26 mouse cellular contexts compared by ENCODE assay signal in genomic region chr13:38513921-38514320, GRCm38 (mm10). TPM values are rescaled to one million over a fixed set of nuclear protein-coding genes. Genes with fewer than 3 reads are reported as not detected.
DNase-seq lines count a peak whose midpoint lies in the region; ATAC-seq lines count a peak whose summit lies in the region.
"Had no signal": no experiment of that assay in that cellular context is flagged by ENCODE, and none has a peak within 500 bp of the region (broad histone marks: within the 10 kb centered on the region; RNA-seq: fewer than 3 reads in every experiment).

No protein-coding gene starts in this region.

- no peak overlapping the region for H3K9ac ChIP-seq in midbrain, embryonic 14.5 days (replicated peaks; ENCODE audit: low read length)
- H3K9ac ChIP-seq: embryonic facial prominence, embryonic 12.5 days; embryonic facial prominence, embryonic 15.5 days; heart, embryonic 13.5 days; hindbrain, embryonic 14.5 days had no signal

- H3K27ac ChIP-seq in midbrain, embryonic 14.5 days (replicated peaks; ENCODE audit: low read depth, low read length), result no peak overlapping the region
- H3K27ac ChIP-seq: embryonic facial prominence, embryonic 12.5 days; embryonic facial prominence, embryonic 15.5 days; heart, adult 2 months; heart, embryonic 10.5 days; heart, embryonic 13.5 days; hindbrain, embryonic 14.5 days; hindbrain, postnatal 0 days had no signal

- no peaks in the 10 kb centered on the region for H3K27me3 ChIP-seq in midbrain, embryonic 14.5 days (ENCODE audit: control insufficient read depth, insufficient read depth, low read length)
- H3K27me3 ChIP-seq: CH12.LX; embryonic facial prominence, embryonic 12.5 days; embryonic facial prominence, embryonic 15.5 days; heart, embryonic 13.5 days; Patski had no signal

- peak; percentile 83 for DNase-seq in adrenal gland, adult 2 months
- no peak for DNase-seq in adrenal gland, adult 18-20 months (ENCODE audit: low spot score in 2 of 2)
- peak; percentile 74 for DNase-seq in adrenal gland, adult 8-10 months
- DNase-seq in adrenal gland, postnatal 14 days, result peak; percentile 81
- no peak for DNase-seq in midbrain, embryonic 14.5 days
- no peak for DNase-seq in right cerebral cortex, postnatal 14 days
- DNase-seq: B cell, adult 2 months; cerebellum, adult 11 months; cerebellum, adult 9-11 months; gastrocnemius, postnatal 25 days; heart, adult 2 months; heart, postnatal 14 days; heart, postnatal 4 days; kidney, adult 2 months had no signal

- 97% methylated on average over 7 of the region's 7 CpGs for WGBS in midbrain, embryonic 14.5 days

- no peaks in the 10 kb centered on the region for H3K4me1 ChIP-seq in midbrain, embryonic 14.5 days (ENCODE audit: control insufficient read depth, insufficient read depth, low read length)
- H3K4me1 ChIP-seq: embryonic facial prominence, embryonic 12.5 days; embryonic facial prominence, embryonic 15.5 days; heart, embryonic 10.5 days; heart, embryonic 13.5 days had no signal

- H3K4me2 ChIP-seq in midbrain, embryonic 14.5 days (ENCODE audit: low read length), result no peak overlapping the region
- H3K4me2 ChIP-seq: embryonic facial prominence, embryonic 12.5 days; embryonic facial prominence, embryonic 15.5 days; heart, embryonic 13.5 days; hindbrain, embryonic 14.5 days had no signal

- no peak overlapping the region for H3K4me3 ChIP-seq in midbrain, embryonic 14.5 days (replicated peaks; ENCODE audit: low read depth, low read length)
- H3K4me3 ChIP-seq: embryonic facial prominence, embryonic 12.5 days; embryonic facial prominence, embryonic 15.5 days; heart, adult 2 months; heart, embryonic 10.5 days; heart, embryonic 13.5 days had no signal

- peaks cover 53% of the 10 kb centered on the region for H3K36me3 ChIP-seq in midbrain, embryonic 14.5 days (ENCODE audit: control insufficient read depth, insufficient read depth, low read length)

- H3K9me3 ChIP-seq in midbrain, embryonic 14.5 days (ENCODE audit: control insufficient read depth, low read length), result no peaks in the 10 kb centered on the region
- H3K9me3 ChIP-seq: embryonic facial prominence, embryonic 12.5 days; embryonic facial prominence, embryonic 15.5 days; G1E; heart, embryonic 10.5 days; heart, embryonic 13.5 days had no signal

- no peak for ATAC-seq in midbrain, embryonic 14.5 days (ENCODE audit: low FRiP score, low TSS enrichment)
- ATAC-seq: forebrain, embryonic 14.5 days; hindbrain, postnatal 0 days; inflammation-experienced regulatory T-cells, adult 6 months; intestine, postnatal 0 days; Patski had no signal

RNA-seq across cellular contexts. Expression of gene Txndc5, which starts 14.7 kb away (rescaled TPM):
- total RNA-seq in adrenal gland, adult 2 months (2021), result 100 to 1,000 TPM; 150 to 169 TPM
- 299 and 338 TPM in 2 replicates for polyA plus RNA-seq in adrenal gland, adult 2 months (2012; rRNA removed)
- total RNA-seq in adrenal gland, adult 18-20 months (2021), result 100 to 1,000 TPM; 106 to 177 TPM
- total RNA-seq in adrenal gland, adult 8-10 months (2022), result 100 to 1,000 TPM; 177 to 226 (median 199) TPM
- 124 and 125 TPM in 2 replicates for total RNA-seq in adrenal gland, postnatal 14 days (2021)
- polyA plus RNA-seq in midbrain, embryonic 14.5 days (2014; fragmentation: Nextera tagmentation; extraction: Ambion mirVana), result 56.4 and 81.9 TPM in 2 replicates

Comparison
In these comparisons a context has a peak if more than half of its experiments do, and no peak if none do; other contexts are left out.
1. DNase-seq: peak in adrenal gland, adult 2 months (single experiment), adrenal gland, adult 8-10 months (single experiment) and adrenal gland, postnatal 14 days (single experiment); none in adrenal gland, adult 18-20 months (0 of 2), midbrain, embryonic 14.5 days (single experiment) and right cerebral cortex, postnatal 14 days (single experiment).